Mouse (Mus musculus) erythroblast, embryonic 14.5 days (primary cell): ENCODE data around the gene Slc25a39.

ENCODE experiments used
- GATA1 ChIP-seq: IDR thresholded peaks from 2 replicates; pipeline ENCODE4 v1.6.1; 2012; ENCODE audit warnings: low read length, inconsistent platforms, mixed read lengths
- TAL1 ChIP-seq: IDR thresholded peaks from 3 replicates; pipeline ENCODE4 v1.6.1; 2012; ENCODE audit warnings: low read length, inconsistent platforms, mixed read lengths

GRCm38 (mm10) chr11:102448327-102448726 is 40.6 kb upstream of the Slc25a39 start:
- no peak for TF ChIP-seq GATA1
- no peak for TF ChIP-seq TAL1
